Mouse (Mus musculus) embryo, embryonic 10.5 days (tissue): ENCODE measurements around the gene Hyal5.

Experiments used
- DNase-seq: peaks from one replicate; pipeline ENCODE4 v3.0.0-alpha.2; 2015; ENCODE audit warnings: low spot score

Hyal5 gene

DNA sequence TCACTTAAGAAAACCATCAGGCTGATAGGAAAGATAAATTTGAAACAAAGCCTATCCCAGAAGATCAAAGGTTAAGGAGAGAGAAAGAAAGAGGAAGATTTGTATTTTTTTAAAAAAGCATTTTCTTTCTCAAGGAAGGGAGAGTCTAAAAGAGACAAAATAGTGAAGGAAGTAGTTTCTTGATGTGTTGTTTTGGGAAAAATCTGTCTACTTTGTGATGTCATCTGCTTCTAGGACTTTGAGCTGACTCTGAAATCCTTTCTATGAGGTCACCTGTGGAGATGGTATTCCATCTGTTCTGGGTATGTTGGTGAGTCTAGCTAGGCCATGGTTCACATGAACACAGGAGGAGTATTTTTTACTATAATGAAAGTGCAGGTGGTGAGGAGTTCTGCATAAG is at the start of gene Hyal5:
Hyal5 (plus strand) TSS at position 301 of the 400 bp plus-strand sequence.
- DNase-seq = no peak

DNA sequence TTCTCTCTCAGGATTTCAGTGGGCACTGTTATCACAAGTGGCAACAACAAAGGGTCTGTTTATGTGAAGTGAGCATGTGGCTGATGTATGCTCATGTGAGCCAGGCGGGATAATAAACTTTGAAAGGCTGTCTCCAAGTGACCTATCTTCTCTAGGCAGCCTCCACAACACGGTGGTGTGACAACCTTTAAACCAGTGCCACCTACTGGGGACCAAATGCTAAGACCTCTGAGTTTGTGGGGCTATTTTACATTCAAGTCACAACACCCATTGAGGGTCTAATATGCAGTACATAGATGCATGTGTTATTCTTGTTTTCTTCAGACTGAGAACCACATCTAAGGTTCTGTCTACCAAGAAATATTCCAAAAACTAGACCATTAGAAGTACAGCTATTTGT is 35.7 kb upstream of the Hyal5 start:
- peak; percentile 5 for DNase-seq

DNA sequence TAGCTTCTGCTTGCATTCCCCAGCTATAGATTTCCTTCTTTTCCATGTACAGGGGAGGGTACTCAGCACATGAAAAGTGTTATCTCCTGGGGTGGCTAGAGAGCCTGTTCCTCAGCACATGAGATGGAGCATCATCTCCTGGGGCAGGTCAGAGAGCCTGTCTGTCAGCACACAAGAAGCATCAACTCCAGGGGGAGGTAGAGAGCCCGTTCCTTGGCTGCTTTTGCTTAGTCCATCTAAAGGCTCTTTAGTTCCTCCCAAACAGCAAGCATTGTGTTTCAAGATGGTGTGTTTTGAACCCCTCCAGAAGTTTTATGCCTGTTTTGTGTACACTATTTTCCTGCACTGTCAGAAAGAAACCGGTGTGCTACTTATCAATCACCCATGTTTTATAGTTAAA is 2.5 kb downstream of the Hyal5 start:
- DNase-seq = peak; percentile 19

DNA sequence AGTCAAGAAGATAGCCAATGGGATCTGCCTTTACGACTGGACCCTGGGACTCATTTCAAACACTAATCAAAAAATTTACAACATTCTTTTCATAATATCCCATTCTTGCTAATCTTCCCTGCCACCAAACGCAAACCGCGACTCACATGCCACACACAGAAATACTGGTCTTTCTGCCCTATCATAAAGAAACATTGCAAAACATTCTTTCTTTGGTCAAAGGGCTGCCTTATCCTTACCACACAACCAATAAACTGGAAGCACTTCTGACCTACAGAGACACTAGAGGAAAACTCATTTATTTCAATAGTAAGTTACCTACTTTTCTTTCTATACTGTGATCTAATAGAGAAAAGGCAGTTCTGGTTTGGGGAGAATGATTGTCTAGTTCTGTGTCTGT is 5.9 kb downstream of the Hyal5 start:
- DNase-seq = no peak

DNA sequence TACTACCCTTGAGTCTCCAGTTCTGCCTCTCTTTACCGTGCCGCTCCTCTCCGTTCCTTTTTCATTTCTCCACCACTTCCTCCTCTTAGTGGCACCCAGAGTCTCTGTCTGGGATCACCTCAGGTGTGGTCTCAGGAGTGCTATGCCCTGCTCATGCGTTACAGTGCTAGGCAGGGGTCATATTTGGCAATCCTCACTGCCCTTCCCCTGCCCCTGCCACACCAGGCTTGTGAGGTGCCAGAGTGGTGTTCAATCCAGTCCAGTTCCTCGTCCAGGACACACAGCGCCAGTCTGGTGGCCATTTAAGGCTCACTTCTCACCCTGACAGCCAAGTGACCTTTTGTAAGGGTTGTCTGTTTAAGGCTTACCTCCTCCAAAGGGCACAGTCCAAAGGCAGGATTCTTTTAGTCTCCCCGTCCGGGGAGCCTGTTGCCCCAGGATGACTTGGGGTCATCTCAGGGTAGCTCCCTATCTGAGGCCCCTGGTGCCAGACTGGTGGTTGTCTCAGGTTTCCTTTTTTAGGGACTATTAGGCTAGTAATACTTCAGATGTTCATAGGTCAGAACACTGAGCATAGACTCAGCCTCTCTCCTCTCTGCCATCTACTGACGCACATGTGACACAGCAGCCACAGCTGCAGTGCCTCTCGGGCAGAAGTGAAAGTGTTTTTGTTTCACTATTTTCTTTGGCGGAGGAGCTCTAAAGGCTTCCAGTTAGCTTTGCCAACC is 36.5 kb downstream of the Hyal5 start:
- peak; percentile 45 for DNase-seq

DNA sequence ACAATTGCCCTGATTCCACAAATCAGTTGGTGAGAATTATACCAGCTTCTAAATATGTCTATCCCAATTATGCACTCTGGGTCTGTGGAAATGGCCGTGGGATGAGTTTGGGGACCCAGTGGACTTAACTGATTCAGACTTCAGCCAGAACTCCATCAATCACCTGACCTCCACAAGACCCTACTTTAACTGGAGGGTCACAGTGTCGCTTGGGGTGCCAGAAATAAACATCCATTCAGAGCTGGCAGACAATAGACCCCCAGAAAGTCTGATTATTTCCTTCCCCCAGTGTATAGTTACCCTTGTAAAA is 37.0 kb downstream of the Hyal5 start:
- DNase-seq = no peak

DNA sequence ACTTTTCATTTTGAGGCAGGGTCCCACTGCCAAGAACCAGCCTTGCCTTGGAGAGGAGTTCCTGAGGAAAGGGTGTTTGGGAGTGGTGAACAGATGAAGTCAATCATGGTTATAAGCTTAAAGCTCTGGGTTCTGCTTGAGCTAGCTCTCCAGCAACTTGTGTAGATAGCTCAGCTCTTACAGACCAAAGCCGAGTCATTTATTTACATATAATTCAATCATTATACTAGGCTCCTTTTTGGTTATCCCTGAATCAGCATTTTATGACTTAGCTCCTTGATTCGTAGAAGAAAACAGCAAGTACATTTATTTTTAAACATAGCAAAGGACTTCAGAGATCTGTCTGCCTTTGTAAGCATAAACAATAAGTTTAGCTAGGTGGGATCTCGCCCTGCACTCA is 47.3 kb downstream of the Hyal5 start:
- DNase-seq = no peak

DNA sequence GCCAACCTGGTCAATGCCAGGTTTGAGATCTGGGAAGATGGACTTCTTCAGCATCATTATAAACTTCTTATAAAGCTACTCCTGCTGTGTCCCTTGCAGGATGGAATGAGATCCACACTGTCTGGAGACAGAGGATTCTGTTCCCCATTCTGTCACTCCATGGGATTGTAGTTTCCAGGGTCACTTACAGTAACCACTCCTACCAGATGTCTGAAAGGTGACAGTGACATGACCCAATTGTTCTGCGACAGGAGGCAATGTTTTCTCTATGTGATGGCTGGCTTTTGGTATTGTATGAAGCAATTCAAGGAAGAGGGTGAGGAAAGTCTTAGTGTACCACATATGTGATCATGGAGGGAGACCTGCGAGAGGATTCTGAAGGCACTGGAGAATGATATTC is 50.0 kb downstream of the Hyal5 start:
- DNase-seq = no peak

DNA sequence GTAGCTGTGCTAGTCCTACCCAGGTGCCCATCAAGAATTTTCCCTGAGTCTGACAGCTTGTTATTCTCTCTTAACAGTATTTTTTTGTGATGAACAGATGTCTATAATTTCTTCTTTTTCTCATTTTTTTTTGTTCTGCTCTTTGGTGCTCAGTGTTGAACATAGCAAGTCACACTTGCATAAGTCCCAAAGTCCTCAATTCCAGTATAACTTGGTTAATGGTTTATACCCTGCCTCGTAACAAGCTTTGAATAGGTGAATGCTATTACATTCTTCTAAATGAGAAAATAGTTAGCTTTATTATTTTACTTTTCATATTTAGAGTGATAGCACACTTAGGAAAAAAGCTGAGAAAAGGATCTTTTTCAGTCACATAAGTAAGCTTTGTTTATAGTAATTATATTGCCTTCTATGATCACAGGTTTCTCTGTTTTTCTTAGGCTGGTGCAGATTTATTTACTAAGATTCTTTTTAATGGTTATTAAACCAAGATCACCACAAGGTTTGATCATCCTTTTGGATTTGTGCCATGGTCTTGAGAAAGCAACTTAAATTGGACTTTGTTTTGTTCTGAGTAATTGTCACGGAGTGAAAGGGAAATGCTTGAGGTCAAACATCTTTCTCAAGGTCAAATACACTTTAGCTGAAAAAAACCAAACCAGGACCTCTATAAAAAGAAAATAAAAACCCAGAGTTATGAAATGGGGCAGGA is 52.4 kb downstream of the Hyal5 start:
- DNase-seq = no peak

DNA sequence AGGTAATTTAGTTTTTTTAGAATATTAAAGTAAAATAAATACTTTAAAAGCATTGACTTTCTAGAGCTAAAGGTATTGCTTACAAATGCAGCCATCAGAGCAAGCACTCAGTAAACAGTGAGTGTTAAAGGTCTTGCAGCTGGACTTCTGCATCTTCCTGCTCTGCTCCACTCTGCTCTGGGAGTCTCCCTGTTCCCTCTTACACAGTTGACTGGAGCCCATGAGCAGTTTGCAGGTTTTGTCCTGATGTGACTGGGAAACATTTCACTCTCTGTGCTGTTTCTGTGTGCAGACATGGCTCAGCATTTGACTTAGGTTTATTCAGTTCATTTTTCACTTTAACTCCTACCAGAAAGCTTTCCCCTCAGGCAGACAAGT is 52.9 kb downstream of the Hyal5 start:
- DNase-seq = no peak

DNA sequence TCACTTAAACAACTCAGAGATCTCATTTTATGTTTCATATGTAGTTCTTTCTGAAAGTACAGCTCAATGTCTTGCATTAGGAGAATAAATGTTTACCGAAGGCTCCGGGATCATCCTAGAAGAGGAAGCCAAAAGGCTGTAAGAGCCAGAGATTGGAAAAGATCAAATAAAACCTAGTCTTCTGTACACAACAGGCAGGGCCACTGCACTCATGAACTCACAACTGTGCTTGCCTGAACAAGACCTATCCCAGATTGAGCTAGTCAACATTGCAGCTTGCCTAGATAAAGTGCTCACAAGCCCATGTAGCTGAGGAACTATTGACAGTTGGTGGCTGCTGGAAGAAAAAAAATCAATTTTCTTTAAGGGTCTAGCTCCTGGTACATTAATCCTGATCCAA is 55.8 kb downstream of the Hyal5 start:
- DNase-seq = no peak

DNA sequence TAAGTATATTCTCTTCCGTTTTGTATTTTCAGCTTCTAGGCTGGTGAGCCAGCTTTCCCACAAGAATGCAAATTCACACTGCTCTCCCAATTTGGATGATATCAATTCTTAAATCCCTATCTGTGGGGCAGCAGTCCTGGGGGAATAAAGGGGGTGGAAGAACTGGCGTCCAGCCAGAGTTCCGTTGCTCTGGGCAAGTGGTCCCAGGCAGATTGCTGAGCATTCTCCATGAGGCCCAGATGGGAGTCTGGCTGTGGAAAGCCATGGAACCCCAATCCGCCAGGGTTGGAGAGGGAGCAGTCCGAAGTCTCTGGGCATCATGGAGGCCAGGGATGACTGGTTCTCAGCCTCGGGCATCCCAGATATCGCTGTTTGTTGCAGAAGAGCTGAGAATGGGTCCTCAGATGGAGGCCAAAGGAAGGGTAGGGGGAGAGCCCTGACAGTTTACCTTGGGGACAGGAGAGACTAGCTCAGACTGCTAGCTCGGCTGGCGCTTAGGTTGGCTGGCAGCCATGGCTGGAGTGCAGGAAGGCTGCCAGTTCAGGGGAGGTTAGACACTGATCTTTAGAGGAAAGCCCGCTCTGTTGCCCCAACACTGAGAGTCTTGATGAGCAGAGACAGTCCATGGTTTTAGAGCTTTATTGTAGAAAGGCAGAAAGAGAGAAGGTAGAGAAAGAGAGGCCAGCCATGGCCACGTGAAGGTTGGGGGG is 67.4 kb downstream of the Hyal5 start:
- no peak for DNase-seq
